Mouse (Mus musculus): ENCODE measurements around the gene Syne4. TPM values are rescaled to one million over a fixed set of nuclear protein-coding genes. Genes with fewer than 3 reads are reported as not detected.

Gene Syne4
- polyA plus RNA-seq, 1 experiment: 0.04 TPM

- 0 out of 2 replicates have a peak, but pooled peaks cover 3% of the 10 kb centered on the region for H3K9me3 ChIP-seq (ENCODE audit: control insufficient read depth, low read length)
- no peaks in the 10 kb centered on the region; the same call in 1 of the 2 replicates for H3K36me3 ChIP-seq (ENCODE audit: control insufficient read depth)
- no peak for TF ChIP-seq TAL1 (IDR thresholded peaks at IDR 0.05; ENCODE audit: low read length)
- no peak for TF ChIP-seq GATA1 (IDR thresholded peaks at IDR 0.05; ENCODE audit: low read length)
- peaks cover 34% of the 10 kb centered on the region for H3K4me1 ChIP-seq (ENCODE audit: control insufficient read depth)
- H3K27me3 ChIP-seq (ENCODE audit: control insufficient read depth): no peaks in the 10 kb centered on the region
- H3K4me3 ChIP-seq (replicated peaks): peak within 1 kb of the TSS; percentile 82
Measured at GRCm38 (mm10) chr7:30321539-30322284, 7.1 kb downstream of the Syne4 start, which contains the start of gene E130208F15Rik. Gene E130208F15Rik (plus strand): TSS chr7:30321740.

- 0 out of 2 replicates have a peak, but pooled peaks cover 3% of the 10 kb centered on the region for H3K9me3 ChIP-seq (ENCODE audit: control insufficient read depth, low read length)
- TF ChIP-seq GATA1 (IDR thresholded peaks at IDR 0.05; ENCODE audit: low read length) (no peak), TAL1 (IDR thresholded peaks at IDR 0.05; ENCODE audit: low read length) (no peak)
- no peaks in the 10 kb centered on the region; the same call in 1 of the 2 replicates for H3K36me3 ChIP-seq (ENCODE audit: control insufficient read depth)
- H3K4me1 ChIP-seq (ENCODE audit: control insufficient read depth): peaks cover 34% of the 10 kb centered on the region
- peak overlapping the region; percentile 82 for H3K4me3 ChIP-seq (replicated peaks)
- peaks cover 3% of the 10 kb centered on the region for H3K27me3 ChIP-seq (ENCODE audit: control insufficient read depth)
Measured at GRCm38 (mm10) chr7:30322285-30322667, 7.7 kb downstream of the Syne4 start.

GRCm38 (mm10) chr7:30322865-30323264 is 8.3 kb downstream of the Syne4 start:
- Histone ChIP-seq H3K9me3 (ENCODE audit: control insufficient read depth, low read length) (0 out of 2 replicates have a peak, but pooled peaks cover 3% of the 10 kb centered on the region), H3K4me1 (ENCODE audit: control insufficient read depth) (peaks cover 34% of the 10 kb centered on the region), H3K36me3 (ENCODE audit: control insufficient read depth) (no peaks in the 10 kb centered on the region; the same call in 1 of the 2 replicates), H3K27me3 (ENCODE audit: control insufficient read depth) (peaks cover 3% of the 10 kb centered on the region), H3K4me3 (replicated peaks) (peak overlapping the region; percentile 82)
- TF ChIP-seq TAL1 (IDR thresholded peaks at IDR 0.05; ENCODE audit: low read length) (no peak), GATA1 (IDR thresholded peaks at IDR 0.05; ENCODE audit: low read length) (no peak)

- Histone ChIP-seq H3K4me3 (replicated peaks) (peak within 1 kb of the TSS; percentile 82), H3K36me3 (ENCODE audit: control insufficient read depth) (no peaks in the 10 kb centered on the region), H3K9me3 (ENCODE audit: control insufficient read depth, low read length) (0 out of 2 replicates have a peak, but pooled peaks cover 3% of the 10 kb centered on the region), H3K27me3 (ENCODE audit: control insufficient read depth) (peaks cover 3% of the 10 kb centered on the region), H3K4me1 (ENCODE audit: control insufficient read depth) (peaks cover 34% of the 10 kb centered on the region)
- TF ChIP-seq GATA1 (IDR thresholded peaks at IDR 0.05; ENCODE audit: low read length) (no peak), TAL1 (IDR thresholded peaks at IDR 0.05; ENCODE audit: low read length) (no peak)
Measured at GRCm38 (mm10) chr7:30323795-30324194, 9.2 kb downstream of the Syne4 start, which contains the start of gene Sdhaf1. Gene Sdhaf1 (minus strand): TSS chr7:30323895.

GRCm38 (mm10) chr7:30324300-30324944 is 9.8 kb downstream of the Syne4 start:
- Histone ChIP-seq H3K9me3 (ENCODE audit: control insufficient read depth, low read length) (0 out of 2 replicates have a peak, but pooled peaks cover 3% of the 10 kb centered on the region), H3K36me3 (ENCODE audit: control insufficient read depth) (no peaks in the 10 kb centered on the region), H3K27me3 (ENCODE audit: control insufficient read depth) (peaks cover 3% of the 10 kb centered on the region), H3K4me3 (replicated peaks) (no peak overlapping the region), H3K4me1 (ENCODE audit: control insufficient read depth) (peaks cover 34% of the 10 kb centered on the region)
- TF ChIP-seq TAL1 (IDR thresholded peaks at IDR 0.05; ENCODE audit: low read length) (no peak), GATA1 (IDR thresholded peaks at IDR 0.05; ENCODE audit: low read length) (no peak)

- Histone ChIP-seq H3K36me3 (ENCODE audit: control insufficient read depth) (no peaks in the 10 kb centered on the region), H3K9me3 (ENCODE audit: control insufficient read depth, low read length) (0 out of 2 replicates have a peak, but pooled peaks cover 3% of the 10 kb centered on the region), H3K4me3 (replicated peaks) (no peak overlapping the region), H3K27me3 (ENCODE audit: control insufficient read depth) (peaks cover 6% of the 10 kb centered on the region), H3K4me1 (ENCODE audit: control insufficient read depth) (peaks cover 26% of the 10 kb centered on the region)
- TF ChIP-seq TAL1 (IDR thresholded peaks at IDR 0.05; ENCODE audit: low read length) (no peak), GATA1 (IDR thresholded peaks at IDR 0.05; ENCODE audit: low read length) (no peak)
Measured at GRCm38 (mm10) chr7:30325364-30325763, 10.8 kb downstream of the Syne4 start.

- Histone ChIP-seq H3K4me1 (ENCODE audit: control insufficient read depth) (peaks cover 18% of the 10 kb centered on the region), H3K4me3 (replicated peaks) (no peak overlapping the region), H3K9me3 (ENCODE audit: control insufficient read depth, low read length) (0 out of 2 replicates have a peak, but pooled peaks cover 3% of the 10 kb centered on the region), H3K27me3 (ENCODE audit: control insufficient read depth) (peaks cover 8% of the 10 kb centered on the region), H3K36me3 (ENCODE audit: control insufficient read depth) (no peaks in the 10 kb centered on the region)
- TF ChIP-seq TAL1 (IDR thresholded peaks at IDR 0.05; ENCODE audit: low read length) (no peak), GATA1 (IDR thresholded peaks at IDR 0.05; ENCODE audit: low read length) (no peak)
Measured at GRCm38 (mm10) chr7:30326427-30326826, 11.8 kb downstream of the Syne4 start.

- Histone ChIP-seq H3K4me3 (replicated peaks) (no peak overlapping the region), H3K36me3 (ENCODE audit: control insufficient read depth) (no peaks in the 10 kb centered on the region), H3K27me3 (ENCODE audit: control insufficient read depth) (peaks cover 12% of the 10 kb centered on the region), H3K9me3 (ENCODE audit: control insufficient read depth, low read length) (0 out of 2 replicates have a peak, but pooled peaks cover 3% of the 10 kb centered on the region), H3K4me1 (ENCODE audit: control insufficient read depth) (peaks cover 10% of the 10 kb centered on the region)
- TF ChIP-seq TAL1 (IDR thresholded peaks at IDR 0.05; ENCODE audit: low read length) (no peak), GATA1 (IDR thresholded peaks at IDR 0.05; ENCODE audit: low read length) (no peak)
Measured at GRCm38 (mm10) chr7:30327140-30327539, 12.5 kb downstream of the Syne4 start.

GRCm38 (mm10) chr7:30328379-30328778 is 13.8 kb downstream of the Syne4 start:
- Histone ChIP-seq H3K36me3 (ENCODE audit: control insufficient read depth) (no peaks in the 10 kb centered on the region), H3K27me3 (ENCODE audit: control insufficient read depth) (peaks cover 13% of the 10 kb centered on the region), H3K4me3 (replicated peaks) (no peak overlapping the region), H3K9me3 (ENCODE audit: control insufficient read depth, low read length) (0 out of 2 replicates have a peak, but pooled peaks cover 3% of the 10 kb centered on the region), H3K4me1 (ENCODE audit: control insufficient read depth) (no peaks in the 10 kb centered on the region)
- TF ChIP-seq TAL1 (IDR thresholded peaks at IDR 0.05; ENCODE audit: low read length): no peak
- TF ChIP-seq GATA1 (IDR thresholded peaks at IDR 0.05; ENCODE audit: low read length): no peak
